Mouse (Mus musculus) stomach, embryonic 14.5 days (tissue): ENCODE data around the gene Erich3. TPM values are rescaled to one million over a fixed set of nuclear protein-coding genes. Genes with fewer than 3 reads are reported as not detected.
"Not testable (repeated sequence)": the region's sequence is repeated elsewhere in the genome, so short reads cannot be mapped to it uniquely, and the experiment has no call there.

ENCODE experiments used
- ATAC-seq: fragments of 200-750 bp; cut with Nextera tagmentation; 2 replicates; pipeline ENCODE4 v1.8.0; 2017; ENCODE audit warnings: low read depth, moderate TSS enrichment; ENCODE audit not compliant: insufficient number of reproducible peaks, insufficient read depth, low FRiP score
- H3K27ac ChIP-seq: fragments of 300-500 bp; sonication (generic); 2 replicates; pipeline ENCODE4 v1.5.1; 2014; ENCODE audit warnings: mild to moderate bottlenecking, low read length, moderate library complexity, mixed read lengths
- H3K27me3 ChIP-seq: fragments of 300-500 bp; sonication (generic); 2 replicates; pipeline ENCODE4 v1.6.1; 2014; ENCODE audit warnings: low read length, control low read depth, mixed read lengths; ENCODE audit not compliant: control insufficient read depth, insufficient read depth
- H3K36me3 ChIP-seq: fragments of 300-500 bp; sonication (generic); 2 replicates; pipeline ENCODE4 v1.6.1; 2014; ENCODE audit warnings: mild to moderate bottlenecking, control low read depth, low read length, moderate library complexity, mixed read lengths; ENCODE audit not compliant: control insufficient read depth, insufficient read depth
- H3K4me1 ChIP-seq: fragments of 300-500 bp; sonication (generic); 2 replicates; pipeline ENCODE4 v1.6.1; 2014; ENCODE audit warnings: low read length, control low read depth, mixed read lengths; ENCODE audit not compliant: control insufficient read depth, insufficient read depth
- H3K4me2 ChIP-seq: fragments of 300-500 bp; sonication (generic); replicated peaks from 2 replicates; pipeline ENCODE4 v1.6.1; 2014; ENCODE audit warnings: low read depth, low read length, control low read depth
- H3K4me3 ChIP-seq: fragments of 300-500 bp; sonication (generic); 2 replicates; pipeline ENCODE4 v1.5.1; 2014; ENCODE audit warnings: low read depth, low read length, control low read depth
- H3K9ac ChIP-seq: fragments of 300-500 bp; sonication (generic); replicated peaks from 2 replicates; pipeline ENCODE4 v1.6.1; 2014; ENCODE audit warnings: low read depth, mild to moderate bottlenecking, control low read depth, low read length, moderate library complexity, mixed read lengths
- H3K9me3 ChIP-seq: fragments of 300-500 bp; sonication (generic); 2 replicates; pipeline ENCODE4 v1.6.1; 2016; ENCODE audit warnings: low read depth, low read length, control low read depth; ENCODE audit not compliant: control insufficient read depth
- WGBS: fragments of 180-500 bp; shearing (Covaris S2); extraction: QIAGEN DNeasy Blood & Tissue Kit; methylation state at CpG from one replicate; pipeline ENCODE4 v1.1.7; 2014; 5-methylcytosine and 5-hydroxymethylcytosine counted together
- polyA plus RNA-seq: library from polyadenylated mRNA; unstranded; fragments of >200 nt; fragmentation: Nextera tagmentation; extraction: Ambion mirVana; gene quantifications from 2 replicates; pipeline ENCODE4 v1.2.1, GENCODE M21; 2014

Gene Erich3
- polyA plus RNA-seq = 0.29 and 0.34 TPM in 2 replicates

DNA sequence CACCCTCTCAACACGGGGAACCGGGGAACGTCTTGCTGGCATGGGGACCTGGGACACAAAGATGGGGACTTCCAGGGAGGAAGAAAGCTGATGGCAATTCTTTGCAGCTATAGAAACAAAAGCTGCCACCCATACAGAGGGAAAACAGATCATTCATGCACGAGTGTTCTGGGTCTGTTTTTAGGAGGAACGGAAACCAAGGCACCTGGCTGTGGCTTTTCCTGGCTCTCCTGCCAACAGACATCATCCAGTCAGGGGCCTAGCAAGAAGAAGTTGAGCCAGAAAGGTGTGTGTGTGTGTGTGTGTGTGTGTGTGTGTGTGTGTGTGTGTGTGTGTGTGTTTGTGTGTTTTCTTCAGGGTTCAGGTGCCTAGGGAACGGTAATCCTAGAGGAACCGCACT is at the start of gene Erich3:
Gene Erich3, plus strand, starts transcription at position 315 of the 400 bp plus-strand sequence.
- 35% methylated on average over 7 of the region's 7 CpGs for WGBS

DNA sequence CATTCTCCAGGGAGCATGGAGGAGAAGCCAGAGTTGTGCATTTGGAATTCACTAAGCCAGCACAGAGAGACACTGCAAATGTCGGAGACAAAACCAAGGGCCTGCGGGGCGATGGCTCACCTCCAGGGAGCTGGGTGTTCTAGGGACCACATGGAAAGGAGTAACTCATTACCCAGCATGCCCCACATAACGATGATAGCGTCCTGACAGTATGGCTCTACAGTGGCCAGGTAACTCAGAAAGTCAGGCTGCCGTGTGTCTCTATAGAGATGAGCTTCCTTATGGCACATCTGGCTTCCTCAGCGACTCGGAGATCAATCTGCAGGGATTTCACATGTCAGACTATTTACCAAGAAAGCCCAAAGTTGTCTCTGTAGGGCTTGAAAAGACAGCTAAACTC is 48.9 kb upstream of the Erich3 start:
- Histone ChIP-seq H3K9me3 (no peaks in the 10 kb centered on the region), H3K27ac (no peak overlapping the region), H3K4me2 (no peak overlapping the region), H3K4me1 (no peaks in the 10 kb centered on the region), H3K4me3 (no peak overlapping the region), H3K36me3 (no peaks in the 10 kb centered on the region; the same call in 1 of the 2 replicates), H3K27me3 (no peaks in the 10 kb centered on the region), H3K9ac (no peak overlapping the region)
- ATAC-seq = no peak
- 95% methylated on average over 8 of the region's 8 CpGs for WGBS

More for the DNA sequence above, at the start of gene Erich3:
- Histone ChIP-seq H3K4me1 (peaks cover 4% of the 10 kb centered on the region; the same call in 1 of the 2 replicates), H3K27ac (no peak within 1 kb of the TSS), H3K4me2 (peak within 1 kb of the TSS; percentile 55), H3K9ac (no peak within 1 kb of the TSS), H3K36me3 (no peaks in the 10 kb centered on the region), H3K9me3 (no peaks in the 10 kb centered on the region), H3K27me3 (peaks cover 11% of the 10 kb centered on the region; the same call in 1 of the 2 replicates), H3K4me3 (peak within 1 kb of the TSS; percentile 29)
- ATAC-seq = peak; percentile 2; the same call in 1 of the 2 replicates

DNA sequence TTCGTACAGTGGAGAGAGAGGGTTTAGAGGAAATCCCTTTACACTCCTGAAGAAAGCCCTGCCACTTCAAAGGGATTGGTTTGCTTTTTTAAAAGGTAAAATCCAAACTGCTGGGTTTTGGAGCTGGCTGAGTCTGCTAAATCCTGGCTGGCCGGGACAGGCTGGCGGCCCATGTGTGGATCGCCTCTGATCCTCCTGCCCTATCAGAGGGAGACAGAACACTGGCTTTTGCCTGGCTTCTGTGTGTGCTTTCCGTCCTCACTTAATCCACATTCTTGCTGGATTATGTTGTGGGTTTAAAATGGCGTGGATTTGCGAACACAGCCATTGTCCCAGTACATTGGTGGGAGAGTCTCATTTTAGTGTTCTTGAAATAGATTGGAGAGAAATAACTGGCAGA is 48.4 kb upstream of the Erich3 start:
- Histone ChIP-seq H3K36me3 (no peaks in the 10 kb centered on the region; the same call in 1 of the 2 replicates), H3K4me1 (no peaks in the 10 kb centered on the region), H3K4me2 (no peak overlapping the region), H3K9me3 (no peaks in the 10 kb centered on the region), H3K27ac (no peak overlapping the region), H3K27me3 (no peaks in the 10 kb centered on the region), H3K9ac (no peak overlapping the region), H3K4me3 (no peak overlapping the region)
- WGBS = 82% methylated on average over 7 of the region's 7 CpGs
- no peak for ATAC-seq

DNA sequence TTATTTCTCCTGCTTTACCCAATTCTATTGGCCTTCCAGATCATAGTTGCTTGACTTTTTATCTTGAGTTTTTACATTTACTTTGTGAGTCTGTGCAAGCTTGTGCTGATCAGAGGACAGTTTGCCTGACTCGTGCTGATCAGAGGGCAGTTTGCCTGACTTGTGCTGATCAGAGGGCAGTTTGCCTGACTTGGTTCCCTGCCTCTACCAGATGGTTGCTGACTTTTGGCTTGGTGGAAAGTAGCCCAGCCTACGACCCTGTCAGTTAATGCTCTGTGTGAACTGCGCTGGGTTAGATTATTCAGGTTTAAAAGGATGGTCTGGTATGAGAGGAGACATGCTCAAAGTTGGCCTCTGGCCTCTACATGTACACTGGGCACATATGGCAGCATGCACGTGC is 47.6 kb upstream of the Erich3 start:
- Histone ChIP-seq H3K9ac (no peak overlapping the region), H3K4me1 (no peaks in the 10 kb centered on the region), H3K9me3 (no peaks in the 10 kb centered on the region), H3K4me2 (no peak overlapping the region), H3K27me3 (no peaks in the 10 kb centered on the region), H3K4me3 (no peak overlapping the region), H3K27ac (no peak overlapping the region), H3K36me3 (no peaks in the 10 kb centered on the region; the same call in 1 of the 2 replicates)
- no peak for ATAC-seq
- WGBS = 94% methylated on average over 4 of the region's 4 CpGs

DNA sequence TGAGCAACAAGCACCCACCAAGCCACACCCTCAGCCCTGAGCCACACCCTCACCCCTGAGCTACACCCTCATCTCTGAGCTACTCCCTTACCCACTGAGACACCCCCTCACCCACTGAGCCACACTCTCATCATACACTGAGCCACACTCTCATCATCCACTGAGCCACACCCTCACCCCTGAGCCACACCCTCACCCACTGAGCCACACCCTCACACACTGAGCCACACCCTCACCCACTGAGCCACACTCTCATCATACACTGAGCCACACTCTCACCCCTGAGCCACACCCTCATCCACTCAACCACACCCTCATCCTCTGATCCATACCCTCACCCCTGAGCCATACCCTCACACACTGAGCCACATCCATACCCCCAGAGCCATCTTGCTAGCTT is 35.4 kb upstream of the Erich3 start:
- no peak overlapping the region for H3K9ac ChIP-seq
- peak; percentile 67 for ATAC-seq
- no peak overlapping the region for H3K4me2 ChIP-seq
- no peak overlapping the region for H3K4me3 ChIP-seq
- no peaks in the 10 kb centered on the region for H3K27me3 ChIP-seq
- H3K4me1 ChIP-seq = no peaks in the 10 kb centered on the region
- no peaks in the 10 kb centered on the region for H3K9me3 ChIP-seq
- H3K27ac ChIP-seq = no peak overlapping the region
- H3K36me3 ChIP-seq = no peaks in the 10 kb centered on the region

DNA sequence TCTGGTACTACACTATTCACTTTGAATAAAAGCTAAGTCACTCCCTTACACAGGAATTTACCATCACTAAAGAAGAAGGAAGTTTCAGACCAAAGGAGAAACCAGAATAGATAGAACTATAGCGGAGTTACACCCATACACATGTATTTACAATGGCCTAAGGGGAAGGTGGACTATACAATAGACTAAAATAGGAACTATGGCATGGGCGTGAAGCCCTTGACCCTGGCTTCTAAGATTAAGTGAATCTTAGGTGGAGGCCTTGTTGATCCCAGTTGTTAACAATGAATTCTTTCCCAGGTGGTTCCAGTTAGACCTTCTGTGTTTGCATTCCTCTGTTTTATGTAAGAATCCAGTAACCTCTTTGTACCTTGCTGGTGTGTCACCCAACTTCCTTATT is 32.4 kb upstream of the Erich3 start:
- H3K27ac ChIP-seq, H3K9ac ChIP-seq, H3K4me3 ChIP-seq, H3K27me3 ChIP-seq, ATAC-seq, H3K36me3 ChIP-seq, H3K4me2 ChIP-seq, H3K4me1 ChIP-seq, H3K9me3 ChIP-seq: not testable (repeated sequence)
- WGBS = 73% methylated on average over 2 of the region's 2 CpGs

DNA sequence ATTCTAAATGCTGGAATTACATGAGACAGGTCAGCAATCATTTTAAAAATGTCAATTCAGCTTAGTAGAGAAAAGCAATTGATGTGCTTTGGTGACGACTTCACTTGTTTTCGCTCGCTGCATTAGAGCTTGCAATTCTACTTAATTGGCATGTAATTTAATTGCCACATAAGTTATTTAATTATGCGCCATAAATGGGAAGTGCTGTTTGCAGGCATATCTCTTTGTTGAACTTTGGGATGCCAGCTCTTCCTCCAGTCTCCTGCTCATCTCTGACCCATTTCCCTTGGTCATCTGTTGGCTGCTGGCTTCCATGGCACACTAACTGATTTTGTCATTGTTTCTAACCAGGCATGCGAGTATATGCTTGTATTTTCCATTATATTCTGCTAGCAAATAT is 30.6 kb upstream of the Erich3 start:
- Histone ChIP-seq H3K4me3 (no peak overlapping the region), H3K27ac (no peak overlapping the region), H3K27me3 (no peaks in the 10 kb centered on the region), H3K9me3 (no peaks in the 10 kb centered on the region), H3K9ac (no peak overlapping the region), H3K36me3 (no peaks in the 10 kb centered on the region), H3K4me1 (no peaks in the 10 kb centered on the region), H3K4me2 (no peak overlapping the region)
- ATAC-seq = no peak
- 91% methylated on average over 5 of the region's 5 CpGs for WGBS

DNA sequence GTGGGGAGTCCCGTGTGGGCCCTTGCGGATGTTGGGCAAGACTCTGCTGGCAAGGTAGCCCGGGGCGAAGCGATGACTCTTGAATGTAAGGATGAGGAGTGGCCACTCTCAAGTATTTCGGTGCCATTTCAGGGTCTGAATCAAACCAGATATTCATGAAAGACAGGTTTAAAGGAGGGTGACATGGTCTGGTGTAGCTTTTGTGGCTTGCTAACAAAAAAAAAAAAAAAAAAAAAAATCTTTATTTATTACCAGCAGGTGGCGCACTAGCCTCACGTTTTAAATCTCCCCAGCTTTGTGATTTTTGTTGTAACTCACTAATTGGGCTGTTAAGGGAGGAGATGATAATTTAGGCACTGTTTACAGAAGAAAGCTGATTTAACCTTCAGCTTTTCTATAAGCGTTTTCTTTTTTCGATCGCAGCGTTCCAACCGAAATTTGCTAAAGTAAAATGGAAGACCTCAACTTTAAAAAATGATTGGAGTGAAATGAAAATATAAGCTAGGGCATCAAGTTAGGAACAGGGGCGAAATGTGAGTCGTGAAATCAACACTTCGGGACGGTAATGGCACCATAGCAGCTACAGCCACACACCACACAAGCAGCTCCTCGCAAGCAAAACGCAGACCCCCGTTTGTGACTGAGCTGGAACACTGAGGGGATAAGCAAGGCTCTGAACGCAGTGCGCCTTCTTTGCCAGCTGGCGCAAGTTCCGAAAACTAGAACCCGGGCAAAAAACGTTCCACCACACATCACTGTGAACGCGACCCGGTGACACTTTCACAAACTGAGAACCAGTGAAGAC is 16.8 kb upstream of the Erich3 start:
- 46% methylated on average over 29 of the region's 29 CpGs for WGBS
- H3K4me1 ChIP-seq = no peaks in the 10 kb centered on the region
- H3K27ac ChIP-seq = no peak overlapping the region
- peak overlapping the region; percentile 42 for H3K4me2 ChIP-seq
- H3K9me3 ChIP-seq = no peaks in the 10 kb centered on the region
- H3K9ac ChIP-seq = no peak overlapping the region
- ATAC-seq = no peak
- H3K27me3 ChIP-seq = no peaks in the 10 kb centered on the region
- H3K4me3 ChIP-seq = 0 out of 2 replicates have a peak overlapping the region, but pooled peaks have one; percentile 13
- no peaks in the 10 kb centered on the region for H3K36me3 ChIP-seq

DNA sequence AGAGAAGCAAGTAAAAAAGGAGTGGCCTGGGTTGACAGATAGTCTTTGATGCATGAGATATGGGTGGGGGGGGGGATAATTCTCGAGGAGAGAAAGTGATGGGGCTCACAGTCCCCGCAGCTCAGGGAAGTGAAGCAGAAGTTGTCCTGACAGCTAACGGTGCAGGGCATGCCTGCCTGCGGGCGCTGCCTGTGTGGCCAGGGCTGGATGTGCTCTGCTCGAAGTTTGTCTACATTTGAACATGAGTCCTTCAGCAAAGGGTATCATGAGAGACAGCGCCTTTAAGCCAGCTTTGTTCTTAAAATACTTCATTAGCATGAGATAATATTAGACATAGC is 16.2 kb upstream of the Erich3 start:
- no peaks in the 10 kb centered on the region for H3K4me1 ChIP-seq
- no peak for ATAC-seq
- no peaks in the 10 kb centered on the region for H3K9me3 ChIP-seq
- H3K9ac ChIP-seq = no peak overlapping the region
- no peaks in the 10 kb centered on the region for H3K27me3 ChIP-seq
- H3K27ac ChIP-seq = no peak overlapping the region
- H3K36me3 ChIP-seq = no peaks in the 10 kb centered on the region
- WGBS = 49% methylated on average over 7 of the region's 7 CpGs
- peak overlapping the region; percentile 42 for H3K4me2 ChIP-seq
- H3K4me3 ChIP-seq = 0 out of 2 replicates have a peak overlapping the region, but pooled peaks have one; percentile 13
